Mouse (Mus musculus) myocyte (in vitro differentiated cells): ENCODE data around the gene Rasgrp2. TPM values are rescaled to one million over a fixed set of nuclear protein-coding genes. Genes with fewer than 3 reads are reported as not detected.

Experiments used
- H3K27me3 ChIP-seq: one replicate; pipeline ENCODE4 v1.6.1; 2011; ENCODE audit not compliant: control insufficient read depth, insufficient read depth, insufficient read length
- H3K36me3 ChIP-seq: one replicate; pipeline ENCODE4 v1.6.1; 2011; ENCODE audit not compliant: control insufficient read depth, insufficient read depth
- H3K4me2 ChIP-seq: one replicate; pipeline ENCODE4 v1.6.1; 2011; ENCODE audit warnings: low read depth, control low read depth
- H3K4me3 ChIP-seq: one replicate; pipeline ENCODE4 v1.5.1; 2011; ENCODE audit warnings: mild to moderate bottlenecking, control low read depth, moderate library complexity
- H3K79me2 ChIP-seq: one replicate; pipeline ENCODE4 v1.6.1; 2011; ENCODE audit not compliant: control insufficient read depth, insufficient read depth
- H3ac ChIP-seq: one replicate; pipeline ENCODE4 v1.6.1; 2011; ENCODE audit not compliant: control insufficient read depth, insufficient read length
- CEBPB ChIP-seq: IDR thresholded peaks from 2 replicates; pipeline ENCODE4 v1.6.1; 2011; ENCODE audit warnings: mild to moderate bottlenecking, moderate library complexity; ENCODE audit not compliant: poor library complexity, insufficient read depth, severe bottlenecking
- E2F4 ChIP-seq: IDR thresholded peaks from one replicate; pipeline ENCODE4 v1.6.1; 2011; ENCODE audit warnings: mild to moderate bottlenecking, control low read depth, moderate library complexity; ENCODE audit not compliant: insufficient read depth
- MAX ChIP-seq: IDR thresholded peaks from one replicate; pipeline ENCODE4 v1.6.1; 2011; ENCODE audit warnings: low read depth, mild to moderate bottlenecking, control low read depth
- MYOD1 ChIP-seq, 3 experiments: IDR thresholded peaks; one replicate each; pipeline ENCODE4 v1.6.1; 2011; ENCODE audit warnings: control low read depth in 2 of 3, low read depth in 2 of 3, mild to moderate bottlenecking in 2 of 3, moderate library complexity in 1 of 3; ENCODE audit not compliant: insufficient read length in 2 of 3, control insufficient read depth in 1 of 3
- MYOG ChIP-seq, 3 experiments: IDR thresholded peaks; one replicate each; pipeline ENCODE4 v1.6.1; 2011; ENCODE audit warnings: control low read depth in 2 of 3, low read depth in 2 of 3, mild to moderate bottlenecking in 2 of 3; ENCODE audit not compliant: insufficient read length in 2 of 3, control insufficient read depth in 1 of 3, insufficient read depth in 1 of 3
- POLR2A ChIP-seq: IDR thresholded peaks from one replicate; pipeline ENCODE4 v1.6.1; 2011; ENCODE audit warnings: low read depth, mild to moderate bottlenecking, control low read depth, moderate library complexity; ENCODE audit not compliant: insufficient read length
- POLR2AphosphoS2 ChIP-seq: IDR thresholded peaks from one replicate; pipeline ENCODE4 v1.6.1; 2011; ENCODE audit warnings: low read depth, control low read depth; ENCODE audit not compliant: insufficient read length
- REST ChIP-seq: IDR thresholded peaks from one replicate; pipeline ENCODE4 v1.6.1; 2011; ENCODE audit warnings: mild to moderate bottlenecking, control low read depth, moderate library complexity; ENCODE audit not compliant: insufficient read depth, insufficient read length
- SRF ChIP-seq: IDR thresholded peaks from one replicate; pipeline ENCODE4 v1.6.1; 2011; ENCODE audit warnings: low read depth; ENCODE audit not compliant: control insufficient read depth, insufficient read length
- TCF12 ChIP-seq: IDR thresholded peaks from one replicate; pipeline ENCODE4 v1.6.1; 2011; ENCODE audit warnings: mild to moderate bottlenecking, control low read depth; ENCODE audit not compliant: poor library complexity, insufficient read depth, severe bottlenecking
- TCF3 ChIP-seq: IDR thresholded peaks from one replicate; pipeline ENCODE4 v1.6.1; 2011; ENCODE audit warnings: low read depth, control low read depth; ENCODE audit not compliant: insufficient read length
- USF1 ChIP-seq: IDR thresholded peaks from one replicate; pipeline ENCODE4 v1.6.1; 2011; ENCODE audit warnings: low read depth, mild to moderate bottlenecking, control low read depth, moderate library complexity
- polyA plus RNA-seq: library from polyadenylated mRNA; unstranded; fragments of >200 nt; fragmentation: generic; extraction: Trizol; gene quantifications from one replicate; pipeline ENCODE4 v1.2.1, GENCODE M21; 2012; ENCODE audit warnings: missing spikeins

The Rasgrp2 gene
- polyA plus RNA-seq, 1 experiment = 8.0 TPM

GRCm38 (mm10) chr19:6388006-6388405 lies 11.1 kb upstream of the Rasgrp2 start:
- H3K79me2 ChIP-seq = no peaks in the 10 kb centered on the region
- TF ChIP-seq POLR2AphosphoS2 (no peak), CEBPB (no peak)
- H3K4me2 ChIP-seq = no peak overlapping the region
- H3K36me3 ChIP-seq = no peaks in the 10 kb centered on the region
- H3K4me3 ChIP-seq = no peak overlapping the region
- no peak overlapping the region for H3ac ChIP-seq
- no peaks in the 10 kb centered on the region for H3K27me3 ChIP-seq

GRCm38 (mm10) chr19:6389803-6390202 lies 9.3 kb upstream of the Rasgrp2 start:
- H3K4me2 ChIP-seq = no peak overlapping the region
- no peaks in the 10 kb centered on the region for H3K79me2 ChIP-seq
- H3K4me3 ChIP-seq = no peak overlapping the region
- no peaks in the 10 kb centered on the region for H3K27me3 ChIP-seq
- H3ac ChIP-seq = no peak overlapping the region
- H3K36me3 ChIP-seq = no peaks in the 10 kb centered on the region
- TF ChIP-seq TCF3 (no peak), USF1 (no peak)

GRCm38 (mm10) chr19:6390251-6390650 lies 8.9 kb upstream of the Rasgrp2 start:
- H3ac ChIP-seq = no peak overlapping the region
- no peaks in the 10 kb centered on the region for H3K79me2 ChIP-seq
- no peak overlapping the region for H3K4me3 ChIP-seq
- no peak overlapping the region for H3K4me2 ChIP-seq
- no peaks in the 10 kb centered on the region for H3K36me3 ChIP-seq
- TF ChIP-seq E2F4 (no peak), POLR2A (no peak), CEBPB (no peak), MAX (no peak), TCF12 (no peak), MYOD1 (IDR thresholded peaks at IDR 0.05; ENCODE audit: control insufficient read depth in 1 of 3, insufficient read length in 2 of 3, low read depth in 2 of 3) (no peak), USF1 (no peak), REST (no peak), SRF (no peak)
- no peaks in the 10 kb centered on the region for H3K27me3 ChIP-seq

GRCm38 (mm10) chr19:6392743-6393393 lies 6.3 kb upstream of the Rasgrp2 start:
- no peak overlapping the region for H3K4me2 ChIP-seq

GRCm38 (mm10) chr19:6393637-6394036 lies 5.5 kb upstream of the Rasgrp2 start:
- no peaks in the 10 kb centered on the region for H3K79me2 ChIP-seq
- no peaks in the 10 kb centered on the region for H3K36me3 ChIP-seq
- H3ac ChIP-seq = no peak overlapping the region
- no peak for TF ChIP-seq TCF12
- no peak for TF ChIP-seq MAX
- no peak for TF ChIP-seq REST
- TF ChIP-seq TCF3 = no peak
- no peak for TF ChIP-seq MYOG (IDR thresholded peaks at IDR 0.05; ENCODE audit: control insufficient read depth in 1 of 3, insufficient read depth in 1 of 3, insufficient read length in 2 of 3, low read depth in 2 of 3)
- TF ChIP-seq SRF = no peak
- TF ChIP-seq MYOD1 (IDR thresholded peaks at IDR 0.05; ENCODE audit: control insufficient read depth in 1 of 3, insufficient read length in 2 of 3, low read depth in 2 of 3) = no peak
- no peak overlapping the region for H3K4me2 ChIP-seq
- H3K4me3 ChIP-seq = no peak overlapping the region
- no peaks in the 10 kb centered on the region for H3K27me3 ChIP-seq

More at GRCm38 (mm10) chr19:6392743-6393393, 6.3 kb upstream of the Rasgrp2 start:
- H3K36me3 ChIP-seq = no peaks in the 10 kb centered on the region
- no peaks in the 10 kb centered on the region for H3K79me2 ChIP-seq
- no peak overlapping the region for H3K4me3 ChIP-seq
- TF ChIP-seq E2F4 = no peak
- TF ChIP-seq REST = no peak
- no peak for TF ChIP-seq TCF3
- TF ChIP-seq TCF12 = no peak
- TF ChIP-seq SRF = no peak
- no peak for TF ChIP-seq MAX
- no peak for TF ChIP-seq USF1
- TF ChIP-seq CEBPB = no peak
- no peak for TF ChIP-seq MYOG (IDR thresholded peaks at IDR 0.05; ENCODE audit: control insufficient read depth in 1 of 3, insufficient read depth in 1 of 3, insufficient read length in 2 of 3, low read depth in 2 of 3)
- TF ChIP-seq POLR2AphosphoS2 = no peak
- no peak overlapping the region for H3ac ChIP-seq
- H3K27me3 ChIP-seq = no peaks in the 10 kb centered on the region
